In genomic region chr9:89973856-89974255, GRCm38 (mm10) we compare ENCODE assay signal across 9 mouse cellular contexts.
DNase-seq lines count a peak whose midpoint lies in the region; ATAC-seq and TF ChIP-seq lines count a peak whose summit lies in the region.
"Had no signal": no experiment of that assay in that cellular context is flagged by ENCODE, and none has a peak within 500 bp of the region (broad histone marks: within the 10 kb centered on the region; RNA-seq: fewer than 3 reads in every experiment).

No protein-coding gene starts in this region.

- 25% methylated on average over 5 of the region's 5 CpGs for WGBS in lung, embryonic 14.5 days

- no peak overlapping the region for H3K9ac ChIP-seq in lung, embryonic 14.5 days
- H3K9ac ChIP-seq: liver, embryonic 15.5 days had no signal

- H3K9me3 ChIP-seq in lung, embryonic 14.5 days (ENCODE audit: low read depth, low read length): no peaks in the 10 kb centered on the region
- H3K9me3 ChIP-seq: liver, embryonic 15.5 days had no signal

- no peaks in the 10 kb centered on the region for H3K27me3 ChIP-seq in lung, embryonic 14.5 days (ENCODE audit: insufficient read depth, low read length)
- H3K27me3 ChIP-seq: liver, embryonic 15.5 days had no signal

- no peaks in the 10 kb centered on the region for H3K36me3 ChIP-seq in lung, embryonic 14.5 days (ENCODE audit: insufficient read depth)
- H3K36me3 ChIP-seq: liver, embryonic 15.5 days had no signal

- no peak overlapping the region for H3K27ac ChIP-seq in lung, embryonic 14.5 days (ENCODE audit: low read depth)
- H3K27ac ChIP-seq: liver, embryonic 15.5 days had no signal

- no peaks in the 10 kb centered on the region for H3K4me1 ChIP-seq in lung, embryonic 14.5 days (ENCODE audit: insufficient read depth)
- H3K4me1 ChIP-seq: liver, embryonic 15.5 days had no signal

- peak; percentile 31 for TF ChIP-seq CTCF in lung, embryonic 14.5 days (IDR thresholded peaks at IDR 0.05; ENCODE audit: low read depth)

- H3K4me2 ChIP-seq in lung, embryonic 14.5 days: no peak overlapping the region
- H3K4me2 ChIP-seq: liver, embryonic 15.5 days had no signal

- H3K4me3 ChIP-seq in lung, embryonic 14.5 days (ENCODE audit: low read depth, low read length): no peak overlapping the region
- H3K4me3 ChIP-seq: liver, embryonic 15.5 days had no signal

- DNase-seq in embryo, embryonic 10.5 days (ENCODE audit: low spot score): peak; percentile 40
- no peak for DNase-seq in embryo, embryonic 10 days (ENCODE audit: low spot score)
- DNase-seq in lung, embryonic 14.5 days: peak; percentile 80
- DNase-seq in lung, postnatal 25 days (ENCODE audit: low spot score): no peak
- DNase-seq in brain, embryonic 18.5 days (ENCODE audit: low read depth, low spot score): peak; percentile 43
- peak; percentile 44 for DNase-seq in mesoderm, embryonic 11.5 days (ENCODE audit: low read depth, low spot score)
- DNase-seq in thymus, adult 18-20 months: no peak

- ATAC-seq in lung, embryonic 14.5 days (ENCODE audit: insufficient read depth): peak; percentile 52
- ATAC-seq in granulocyte monocyte progenitor cell, adult 5-6 weeks (replicated peaks; ENCODE audit: poor library complexity, severe bottlenecking): no peak

Comparison
In these comparisons a context has a peak if more than half of its experiments do, and no peak if none do; other contexts are left out.
1. DNase-seq: peak in embryo, embryonic 10.5 days (single experiment), lung, embryonic 14.5 days (single experiment), brain, embryonic 18.5 days (single experiment) and mesoderm, embryonic 11.5 days (single experiment); none in embryo, embryonic 10 days (single experiment), lung, postnatal 25 days (single experiment) and thymus, adult 18-20 months (0 of 2).